Mouse (Mus musculus): Measurements from ENCODE around the gene Casq1.

Casq1 gene

GRCm38 (mm10) chr1:172162009-172162408 is 57.7 kb downstream of the Casq1 start:
- Histone ChIP-seq H3K9me3 (ENCODE audit: low read length) (no peaks in the 10 kb centered on the region), H3K4me1 (replicated peaks; ENCODE audit: low read depth, low read length) (no peaks in the 10 kb centered on the region), H3K4me3 (replicated peaks; ENCODE audit: low read length) (no peak overlapping the region), H3K36me3 (ENCODE audit: insufficient read depth, low read length) (peaks cover 40% of the 10 kb centered on the region), H3K27me3 (ENCODE audit: insufficient read depth, low read length) (no peaks in the 10 kb centered on the region)
- TF ChIP-seq POU5F1 (IDR thresholded peaks at IDR 0.05; ENCODE audit: borderline replicate concordance, low read length) = no peak
- peak; percentile 31; the same call in 1 of the 2 replicates for TF ChIP-seq CTCF (conservative IDR thresholded peaks at IDR 0.05; ENCODE audit: low read length)
- TF ChIP-seq NANOG (IDR thresholded peaks at IDR 0.05; ENCODE audit: borderline replicate concordance, low read length) = no peak

- TF ChIP-seq POU5F1 (IDR thresholded peaks at IDR 0.05; ENCODE audit: borderline replicate concordance, low read length) (no peak), CTCF (conservative IDR thresholded peaks at IDR 0.05; ENCODE audit: low read length) (no peak), NANOG (IDR thresholded peaks at IDR 0.05; ENCODE audit: borderline replicate concordance, low read length) (no peak)
- H3K9me3 ChIP-seq (ENCODE audit: low read length) = no peaks in the 10 kb centered on the region
- H3K36me3 ChIP-seq (ENCODE audit: insufficient read depth, low read length) = peaks cover 32% of the 10 kb centered on the region
- H3K4me3 ChIP-seq (replicated peaks; ENCODE audit: low read length) = no peak overlapping the region
- no peaks in the 10 kb centered on the region; the same call in 1 of the 2 replicates for H3K4me1 ChIP-seq (replicated peaks; ENCODE audit: low read depth, low read length)
- H3K27me3 ChIP-seq (ENCODE audit: insufficient read depth, low read length) = no peaks in the 10 kb centered on the region
Observed at GRCm38 (mm10) chr1:172160508-172160907, 59.2 kb downstream of the Casq1 start.

GRCm38 (mm10) chr1:172159970-172160369 is 59.7 kb downstream of the Casq1 start:
- Histone ChIP-seq H3K9me3 (ENCODE audit: low read length) (no peaks in the 10 kb centered on the region), H3K27me3 (ENCODE audit: insufficient read depth, low read length) (no peaks in the 10 kb centered on the region), H3K36me3 (ENCODE audit: insufficient read depth, low read length) (peaks cover 28% of the 10 kb centered on the region), H3K4me3 (replicated peaks; ENCODE audit: low read length) (no peak overlapping the region), H3K4me1 (replicated peaks; ENCODE audit: low read depth, low read length) (no peaks in the 10 kb centered on the region; the same call in 1 of the 2 replicates)
- TF ChIP-seq CTCF (conservative IDR thresholded peaks at IDR 0.05; ENCODE audit: low read length) (no peak), POU5F1 (IDR thresholded peaks at IDR 0.05; ENCODE audit: borderline replicate concordance, low read length) (no peak), NANOG (IDR thresholded peaks at IDR 0.05; ENCODE audit: borderline replicate concordance, low read length) (no peak)

Measured in E14TG2a.4 (cell line).